19 mouse cellular contexts compared by ENCODE assay signal in the genomic region with DNA sequence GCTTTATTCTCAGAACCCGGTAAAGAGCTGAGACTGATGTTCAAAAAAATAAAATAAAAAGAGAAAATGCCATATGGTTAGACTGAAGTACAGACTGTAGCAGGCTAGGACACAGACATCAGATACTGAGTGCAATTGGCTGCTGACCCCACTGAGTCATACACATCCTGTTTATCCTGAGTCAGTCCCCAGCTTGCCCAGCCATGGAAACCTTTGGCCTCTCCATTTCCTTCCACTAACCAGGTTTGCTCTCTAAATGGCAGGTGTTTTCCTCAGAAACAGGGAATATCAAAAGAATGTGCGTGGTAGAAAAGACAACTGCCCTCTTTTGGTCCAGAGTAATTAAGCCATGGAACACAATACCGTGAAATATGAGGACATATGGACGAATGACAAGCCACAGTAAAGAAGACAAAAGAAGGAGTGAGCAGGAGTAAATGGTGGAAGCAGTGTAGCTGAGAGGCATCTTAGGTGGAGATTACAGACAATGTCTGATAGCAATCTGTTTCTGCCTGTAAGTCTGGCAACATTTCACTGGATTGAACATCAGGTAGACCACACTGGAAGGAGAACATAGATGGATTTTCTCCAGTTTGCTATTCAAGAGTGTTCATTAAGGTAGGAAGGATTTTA.
DNase-seq lines count a peak whose midpoint lies in the region; ATAC-seq and TF ChIP-seq lines count a peak whose summit lies in the region.
"Had no signal": no experiment of that assay in that cellular context is flagged by ENCODE, and none has a peak within 500 bp of the region (broad histone marks: within the 10 kb centered on the region; RNA-seq: fewer than 3 reads in every experiment).

No protein-coding gene starts in this region.

- no peak overlapping the region for H3K4me2 ChIP-seq in forebrain, embryonic 12.5 days
- H3K4me2 ChIP-seq: forebrain, embryonic 13.5 days; liver, embryonic 11.5 days had no signal

- no peaks in the 10 kb centered on the region for H3K9me3 ChIP-seq in forebrain, embryonic 12.5 days
- H3K9me3 ChIP-seq: forebrain, embryonic 13.5 days; G1E; midbrain, embryonic 10.5 days had no signal

- peak overlapping the region; percentile 18; the same call in 1 of the 2 replicates for H3K27ac ChIP-seq in left cerebral cortex, adult 2 months
- no peak overlapping the region for H3K27ac ChIP-seq in forebrain, embryonic 12.5 days
- H3K27ac ChIP-seq: forebrain, embryonic 13.5 days; heart, adult 2 months; midbrain, embryonic 10.5 days had no signal

- TF ChIP-seq CTCF in left cerebral cortex, adult 2 months (IDR thresholded peaks at IDR 0.05): no peak

- ATAC-seq in cerebellum, adult (ENCODE audit: insufficient number of reproducible peaks, low FRiP score, low TSS enrichment): peak; percentile 85
- no peak for ATAC-seq in forebrain, embryonic 12.5 days (ENCODE audit: low FRiP score)
- ATAC-seq: forebrain, embryonic 13.5 days had no signal

- intact Hi-C loops in left cerebral cortex, adult 2 months (cut with DNase I): no loop called here

- H3K36me3 ChIP-seq in forebrain, embryonic 12.5 days (replicated peaks): no peaks in the 10 kb centered on the region
- H3K36me3 ChIP-seq: G1E; midbrain, embryonic 10.5 days had no signal

- no peaks in the 10 kb centered on the region for H3K27me3 ChIP-seq in forebrain, embryonic 12.5 days
- H3K27me3 ChIP-seq: forebrain, embryonic 13.5 days had no signal

- no peak overlapping the region for H3K9ac ChIP-seq in forebrain, embryonic 12.5 days
- H3K9ac ChIP-seq: forebrain, embryonic 13.5 days had no signal

- no peaks in the 10 kb centered on the region for H3K4me1 ChIP-seq in forebrain, embryonic 12.5 days
- H3K4me1 ChIP-seq: forebrain, embryonic 13.5 days; midbrain, embryonic 10.5 days had no signal

- 80% methylated on average over 4 of the region's 4 CpGs for WGBS in forebrain, embryonic 12.5 days

- no peak overlapping the region for H3K4me3 ChIP-seq in left cerebral cortex, adult 2 months
- no peak overlapping the region for H3K4me3 ChIP-seq in forebrain, embryonic 12.5 days (replicated peaks)
- H3K4me3 ChIP-seq: forebrain, embryonic 13.5 days; heart, adult 2 months; midbrain, embryonic 10.5 days had no signal

- no peak for DNase-seq in cerebellum, postnatal 14 days
- DNase-seq in left cerebral cortex, adult 2 months (ENCODE audit: extremely low spot score in 1 of 2, low spot score in 2 of 2): no peak
- DNase-seq in left cerebral cortex, adult 9 months (ENCODE audit: low spot score in 2 of 2): no peak
- DNase-seq in cerebellum, adult 9-11 months: peak; percentile 28
- DNase-seq in mesoderm, embryonic 11.5 days (ENCODE audit: low read depth, low spot score): peak; percentile 4
- no peak for DNase-seq in right cerebral cortex, postnatal 25 days
- DNase-seq: adrenal gland, postnatal 36 days; gastrocnemius, postnatal 25 days; heart, adult 2 months; kidney, adult 18-20 months; kidney, postnatal 14 days; lung, adult 2 months; lung, postnatal 4 days had no signal

Comparison
In these comparisons a context has a peak if more than half of its experiments do, and no peak if none do; other contexts are left out.
1. DNase-seq: peak in cerebellum, adult 9-11 months (single experiment) and mesoderm, embryonic 11.5 days (single experiment); none in cerebellum, postnatal 14 days (0 of 2), left cerebral cortex, adult 2 months (0 of 2), left cerebral cortex, adult 9 months (0 of 2) and right cerebral cortex, postnatal 25 days (single experiment).